Mouse (Mus musculus) liver, embryonic 15.5 days (tissue): ENCODE measurements at regions not wholly inside any gene's neighbourhood (a gene's known extent, or its start where the extent isn't known, plus 50 kb on each side); places are given as distances from the start of the nearest gene placed in this dataset.

ENCODE experiments used
- ATAC-seq: fragments of 200-750 bp; cut with Nextera tagmentation; 2 replicates; pipeline ENCODE4 v1.8.0; 2017; ENCODE audit warnings: moderate number of reproducible peaks, mild to moderate bottlenecking, moderate library complexity; ENCODE audit not compliant: insufficient read depth
- H3K27ac ChIP-seq: fragments of 300-500 bp; sonication (generic); replicated peaks from 2 replicates; pipeline ENCODE4 v1.5.1; 2015; ENCODE audit warnings: mild to moderate bottlenecking, inconsistent platforms
- H3K27me3 ChIP-seq: fragments of 300-500 bp; sonication (generic); 2 replicates; pipeline ENCODE4 v1.6.1; 2015; ENCODE audit warnings: mild to moderate bottlenecking, inconsistent platforms
- H3K36me3 ChIP-seq: fragments of 300-500 bp; sonication (generic); replicated peaks from 2 replicates; pipeline ENCODE4 v1.6.1; 2015; ENCODE audit warnings: moderate library complexity, mild to moderate bottlenecking, inconsistent platforms
- H3K4me1 ChIP-seq: fragments of 300-500 bp; sonication (generic); replicated peaks from 2 replicates; pipeline ENCODE4 v1.6.1; 2015; ENCODE audit warnings: inconsistent platforms
- H3K4me2 ChIP-seq: fragments of 300-500 bp; sonication (generic); 2 replicates; pipeline ENCODE4 v1.6.1; 2015; ENCODE audit warnings: moderate library complexity, mild to moderate bottlenecking, inconsistent platforms
- H3K4me3 ChIP-seq: fragments of 300-500 bp; sonication (generic); replicated peaks from 2 replicates; pipeline ENCODE4 v1.5.1; 2015; ENCODE audit warnings: mild to moderate bottlenecking, inconsistent platforms
- H3K9ac ChIP-seq: fragments of 300-500 bp; sonication (generic); 2 replicates; pipeline ENCODE4 v1.6.1; 2015; ENCODE audit warnings: moderate library complexity, mild to moderate bottlenecking, inconsistent platforms
- H3K9me3 ChIP-seq: fragments of 300-500 bp; sonication (generic); replicated peaks from 2 replicates; pipeline ENCODE4 v1.6.1; 2016; ENCODE audit warnings: inconsistent platforms
- WGBS: fragments of 180-500 bp; shearing (Covaris S2); methylation state at CpG from one replicate; pipeline ENCODE4 v1.1.7; 2015; ENCODE audit warnings: mixed read lengths; ENCODE audit not compliant: insufficient replicate concordance; 5-methylcytosine and 5-hydroxymethylcytosine counted together

DNA sequence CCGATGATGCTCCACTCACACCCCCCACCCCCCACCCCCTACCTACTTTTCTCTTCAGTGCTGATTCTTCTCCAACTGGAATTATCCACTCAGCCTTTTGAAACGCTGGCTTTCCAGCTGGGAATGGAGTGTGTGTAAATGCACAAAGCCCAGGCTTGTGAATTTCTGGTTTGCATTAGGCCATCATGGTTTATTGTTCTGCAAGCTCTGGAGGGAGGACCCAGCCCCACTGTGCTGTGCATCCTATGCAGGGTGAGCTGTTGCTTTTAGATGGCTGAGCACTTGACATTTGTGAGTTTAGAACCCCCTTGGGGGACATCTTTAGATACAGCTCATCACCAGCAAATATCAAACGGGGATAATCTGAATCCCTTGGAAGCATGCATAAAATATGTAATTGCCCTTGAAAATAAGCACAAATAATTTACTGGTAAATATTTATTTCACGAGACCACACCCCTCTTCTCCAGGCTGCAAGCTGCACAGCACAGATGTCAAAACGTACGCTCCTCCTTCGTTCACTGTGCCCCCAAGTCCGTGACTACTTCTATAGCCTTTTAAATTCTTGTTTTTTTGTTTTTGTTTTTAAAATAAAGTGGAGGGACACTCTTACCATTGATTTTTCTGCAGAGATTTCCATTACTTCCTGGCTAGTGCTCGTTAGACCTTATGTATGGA is 148.2 kb downstream of the Qpct start:
- no peaks in the 10 kb centered on the region for H3K9me3 ChIP-seq
- 56% methylated on average over 9 of the region's 9 CpGs for WGBS
- H3K36me3 ChIP-seq: no peaks in the 10 kb centered on the region
- H3K4me2 ChIP-seq: no peak overlapping the region
- H3K9ac ChIP-seq: no peak overlapping the region
- ATAC-seq: no peak
- H3K27ac ChIP-seq: no peak overlapping the region
- no peaks in the 10 kb centered on the region for H3K27me3 ChIP-seq
- no peaks in the 10 kb centered on the region for H3K4me1 ChIP-seq
- no peak overlapping the region for H3K4me3 ChIP-seq

DNA sequence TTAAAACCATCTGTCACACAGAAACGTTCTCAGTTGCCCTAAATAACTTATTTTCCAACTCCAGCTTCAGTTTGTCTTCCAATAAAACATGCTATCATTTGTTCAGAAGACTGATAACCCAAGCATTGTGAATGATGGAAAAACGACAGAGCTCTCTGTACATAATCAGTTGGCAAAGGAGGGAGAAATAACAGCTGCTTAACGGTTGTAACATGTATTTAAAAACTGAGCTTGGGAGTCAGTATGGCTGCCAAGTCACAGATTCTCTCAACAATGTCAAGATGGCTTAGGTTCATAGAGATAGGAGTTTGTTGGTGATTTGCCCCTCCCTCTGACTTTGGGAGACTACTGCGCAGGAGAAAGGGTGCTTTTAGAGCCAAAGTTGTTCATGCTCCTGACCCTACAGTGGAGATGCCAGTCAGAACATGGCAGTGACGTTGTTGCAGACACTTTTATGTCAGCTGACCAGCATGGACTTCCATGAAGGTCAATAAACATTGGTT is 140.2 kb downstream of the Qpct start:
- no peak overlapping the region for H3K9ac ChIP-seq
- H3K27me3 ChIP-seq: no peaks in the 10 kb centered on the region
- ATAC-seq: no peak
- WGBS: 51% methylated on average over 5 of the region's 5 CpGs
- no peak overlapping the region for H3K4me3 ChIP-seq
- no peak overlapping the region for H3K4me2 ChIP-seq
- no peak overlapping the region for H3K27ac ChIP-seq
- H3K36me3 ChIP-seq: no peaks in the 10 kb centered on the region
- no peaks in the 10 kb centered on the region for H3K4me1 ChIP-seq
- H3K9me3 ChIP-seq: no peaks in the 10 kb centered on the region

DNA sequence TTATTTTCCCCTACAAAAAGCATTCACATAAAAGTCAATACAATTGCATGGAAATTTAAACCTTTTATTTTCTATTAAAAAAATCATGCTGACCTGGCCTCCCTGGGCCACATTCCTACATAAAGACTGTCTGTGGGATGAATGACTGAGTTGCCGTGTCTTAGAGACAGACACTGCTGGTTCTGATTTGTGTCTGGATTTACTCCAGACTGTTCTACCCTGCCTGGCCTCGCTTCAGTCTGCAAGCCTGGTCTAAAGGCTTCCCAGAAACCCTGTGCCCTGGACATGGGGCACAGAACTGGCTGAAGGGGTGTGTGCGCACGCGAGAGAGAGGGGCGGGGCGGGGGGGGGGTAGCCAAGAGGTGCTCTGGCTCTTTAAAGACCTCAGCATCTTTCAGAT is 136.6 kb downstream of the Qpct start:
- WGBS: 74% methylated on average over 7 of the region's 7 CpGs

DNA sequence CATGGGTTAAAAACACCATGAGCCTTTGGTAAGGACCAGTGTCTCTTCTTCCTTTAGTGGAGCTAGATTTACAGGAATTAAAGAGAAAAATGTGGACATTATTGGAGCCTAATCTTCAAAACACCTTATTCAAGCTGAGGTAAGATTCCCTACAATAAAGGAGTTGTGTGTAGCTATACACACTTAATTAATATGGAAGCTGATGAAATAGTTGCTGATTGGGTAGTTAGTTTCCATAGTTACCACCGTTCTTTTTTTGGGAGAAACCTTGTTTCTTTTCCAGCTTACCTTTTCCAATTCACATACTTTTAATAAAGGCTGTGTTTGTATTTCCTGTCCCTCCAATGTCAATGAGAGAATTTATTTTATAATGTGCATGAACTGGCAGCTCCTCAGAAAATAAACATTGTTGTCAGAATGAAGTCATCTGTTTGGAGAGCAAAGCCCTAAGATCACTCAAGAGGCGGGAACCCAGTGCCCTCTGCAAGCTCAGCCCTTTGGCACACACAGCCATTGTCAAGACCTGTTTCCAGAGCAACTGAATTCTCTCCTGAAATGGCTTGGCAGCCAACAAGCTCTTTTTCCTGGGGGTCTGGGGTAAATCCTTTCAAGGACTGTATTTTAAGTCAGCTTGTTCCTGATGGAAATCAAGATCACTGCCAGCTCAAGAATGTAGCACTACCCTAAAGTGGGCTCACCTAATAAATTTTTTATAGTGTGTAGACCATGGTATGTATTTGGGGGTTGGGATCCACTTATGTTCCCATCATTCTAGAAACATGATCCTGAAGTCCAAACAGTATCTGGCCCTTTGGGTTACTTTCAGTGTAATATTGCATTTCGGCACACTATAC is 128.8 kb downstream of the Qpct start:
- no peaks in the 10 kb centered on the region for H3K27me3 ChIP-seq
- 70% methylated on average over 3 of the region's 3 CpGs for WGBS

More for the DNA sequence above, 136.6 kb downstream of the Qpct start:
- no peak for ATAC-seq
- no peaks in the 10 kb centered on the region for H3K27me3 ChIP-seq
- H3K36me3 ChIP-seq: no peaks in the 10 kb centered on the region
- H3K4me3 ChIP-seq: no peak overlapping the region
- no peak overlapping the region for H3K4me2 ChIP-seq
- no peaks in the 10 kb centered on the region for H3K9me3 ChIP-seq
- no peaks in the 10 kb centered on the region for H3K4me1 ChIP-seq
- H3K9ac ChIP-seq: no peak overlapping the region
- H3K27ac ChIP-seq: no peak overlapping the region

DNA sequence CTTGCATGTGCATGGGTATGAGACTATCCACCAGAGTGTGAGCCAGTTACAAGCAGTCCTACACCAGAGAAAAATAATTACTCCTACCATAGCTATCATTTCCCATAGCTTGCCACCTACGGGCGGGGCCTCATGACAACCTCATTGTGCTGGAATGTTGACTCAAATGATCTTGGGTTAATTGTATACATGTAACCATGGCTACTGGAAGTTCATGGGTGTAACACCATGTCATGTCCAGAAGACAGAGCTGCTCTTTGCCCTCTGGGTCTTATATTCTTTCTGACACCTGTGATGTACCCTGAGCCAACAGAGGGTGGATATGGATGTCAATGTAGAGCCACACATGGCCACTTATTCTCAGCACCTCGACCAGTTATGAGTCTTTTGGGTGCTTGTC is 125.6 kb downstream of the Qpct start:
- H3K9ac ChIP-seq: no peak overlapping the region
- WGBS: 53% methylated on average over 3 of the region's 3 CpGs
- no peaks in the 10 kb centered on the region for H3K4me1 ChIP-seq
- no peaks in the 10 kb centered on the region for H3K9me3 ChIP-seq
- H3K27me3 ChIP-seq: no peaks in the 10 kb centered on the region
- H3K27ac ChIP-seq: no peak overlapping the region
- no peak for ATAC-seq
- H3K4me3 ChIP-seq: no peak overlapping the region
- no peak overlapping the region for H3K4me2 ChIP-seq
- no peaks in the 10 kb centered on the region for H3K36me3 ChIP-seq

More for the DNA sequence above, 128.8 kb downstream of the Qpct start:
- H3K4me3 ChIP-seq: no peak overlapping the region
- H3K27ac ChIP-seq: no peak overlapping the region
- no peaks in the 10 kb centered on the region for H3K36me3 ChIP-seq
- H3K4me2 ChIP-seq: no peak overlapping the region
- no peak overlapping the region for H3K9ac ChIP-seq
- no peak for ATAC-seq
- no peaks in the 10 kb centered on the region for H3K9me3 ChIP-seq
- no peaks in the 10 kb centered on the region for H3K4me1 ChIP-seq

DNA sequence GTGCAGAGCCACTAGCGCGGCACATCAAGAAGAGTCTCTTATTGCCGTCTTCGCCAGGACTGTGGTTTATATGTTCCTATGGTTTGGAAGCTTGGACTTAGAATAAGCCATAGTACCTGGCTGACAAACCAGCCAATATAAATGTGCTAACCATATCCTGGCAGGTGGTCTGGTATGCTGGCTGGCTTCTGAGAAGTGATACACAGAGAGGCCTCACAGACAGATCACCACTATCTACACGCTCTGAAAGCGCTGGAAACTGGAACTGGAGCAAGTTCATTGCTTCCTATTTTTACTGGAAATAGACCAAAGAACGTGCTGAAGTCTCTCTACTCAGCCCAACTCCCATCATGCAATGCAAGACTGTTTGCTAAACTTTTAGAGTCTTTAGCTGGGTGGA is 124.7 kb downstream of the Qpct start:
- Histone ChIP-seq H3K9me3 (no peaks in the 10 kb centered on the region), H3K4me2 (no peak overlapping the region), H3K27me3 (no peaks in the 10 kb centered on the region), H3K27ac (no peak overlapping the region), H3K9ac (no peak overlapping the region), H3K4me1 (no peaks in the 10 kb centered on the region), H3K36me3 (no peaks in the 10 kb centered on the region), H3K4me3 (no peak overlapping the region)
- WGBS: 66% methylated on average over 7 of the region's 7 CpGs
- ATAC-seq: no peak

DNA sequence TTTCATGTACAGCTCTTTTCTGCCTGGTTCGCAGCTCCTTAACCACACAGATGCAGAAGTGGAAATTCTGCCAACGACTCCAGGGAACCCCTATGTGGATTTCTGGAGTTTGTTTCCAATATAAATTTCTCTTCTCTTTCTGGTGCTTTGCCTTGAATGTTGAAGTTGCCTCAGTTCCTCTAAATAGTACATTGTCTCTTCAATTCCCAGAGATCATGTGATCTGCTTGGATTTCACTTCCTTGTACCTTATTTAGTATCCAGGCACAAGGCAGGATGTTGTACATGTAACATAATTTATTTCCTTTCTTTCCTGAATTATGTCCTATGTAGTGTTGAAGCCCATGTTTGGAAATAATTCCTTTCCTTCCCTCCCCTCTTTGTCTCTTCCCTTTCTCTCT is 123.7 kb downstream of the Qpct start:
- Histone ChIP-seq H3K27me3 (no peaks in the 10 kb centered on the region), H3K36me3 (no peaks in the 10 kb centered on the region), H3K27ac (no peak overlapping the region), H3K4me2 (no peak overlapping the region), H3K4me1 (no peaks in the 10 kb centered on the region), H3K9me3 (no peaks in the 10 kb centered on the region), H3K4me3 (no peak overlapping the region), H3K9ac (no peak overlapping the region)
- WGBS: 73% methylated on average over 2 of the region's 2 CpGs
- ATAC-seq: no peak

DNA sequence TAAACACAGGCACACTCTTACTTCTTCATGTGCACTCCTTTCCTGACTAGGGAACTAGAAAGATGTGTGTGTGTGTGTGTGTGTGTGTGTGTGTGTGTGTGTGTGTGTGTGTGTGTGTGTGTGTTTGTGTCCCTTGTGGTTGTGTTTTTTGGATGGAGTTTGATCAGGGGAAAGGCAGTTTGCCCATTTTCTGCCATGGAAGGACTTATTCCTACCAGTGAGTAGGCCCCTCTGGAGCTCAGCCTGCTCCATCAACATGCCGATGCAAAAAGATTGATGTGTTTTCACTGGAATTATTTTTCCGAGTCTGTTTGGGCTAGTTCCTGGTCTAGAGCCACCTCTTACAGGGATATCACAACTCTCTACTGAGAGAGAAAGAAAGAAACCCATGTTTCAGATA is 120.6 kb downstream of the Qpct start:
- no peaks in the 10 kb centered on the region for H3K9me3 ChIP-seq
- ATAC-seq: no peak
- no peak overlapping the region for H3K4me3 ChIP-seq
- H3K4me1 ChIP-seq: no peaks in the 10 kb centered on the region
- no peak overlapping the region for H3K9ac ChIP-seq
- H3K27ac ChIP-seq: no peak overlapping the region
- H3K27me3 ChIP-seq: no peaks in the 10 kb centered on the region
- WGBS: 68% methylated on average over 2 of the region's 2 CpGs
- no peaks in the 10 kb centered on the region for H3K36me3 ChIP-seq
- no peak overlapping the region for H3K4me2 ChIP-seq

DNA sequence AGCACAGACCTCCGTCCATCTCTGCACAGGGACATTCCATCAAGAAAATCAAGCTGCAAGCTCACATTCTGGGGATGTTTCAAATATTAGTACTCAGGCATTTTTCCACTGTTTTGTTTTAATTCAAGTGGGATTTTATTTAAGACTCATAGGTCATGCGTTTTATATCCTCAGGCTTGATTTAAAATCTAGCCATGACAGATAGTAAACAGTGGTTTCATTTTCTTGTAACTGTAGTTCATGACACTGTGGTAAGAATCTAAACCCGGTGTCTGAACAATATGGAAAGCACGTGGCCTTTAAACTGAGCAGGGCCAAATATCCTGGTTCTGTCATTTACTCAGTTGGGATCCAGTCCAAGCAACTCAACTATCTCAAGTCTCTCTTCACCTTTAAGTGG is 119.0 kb downstream of the Qpct start:
- 58% methylated on average over 4 of the region's 4 CpGs for WGBS
- ATAC-seq: no peak
- H3K4me3 ChIP-seq: no peak overlapping the region

DNA sequence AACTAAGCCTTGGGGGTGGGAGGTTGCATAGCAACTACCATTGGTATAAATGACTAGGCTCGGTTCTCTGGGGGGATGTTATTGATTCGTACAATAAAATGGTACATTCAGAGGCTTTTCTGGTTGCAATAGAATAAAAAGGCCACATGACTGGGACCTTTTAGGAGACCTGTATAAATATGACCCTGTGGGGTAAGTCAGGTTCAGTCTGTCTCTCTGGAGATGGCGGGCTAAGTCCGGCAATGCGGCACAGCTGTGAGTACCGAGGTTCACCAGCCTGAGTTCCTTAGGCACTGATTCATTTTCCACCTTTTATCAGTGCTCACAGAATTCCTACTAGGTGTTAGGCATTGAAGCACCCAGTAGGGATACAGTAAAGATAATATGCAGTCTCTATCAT is 115.5 kb downstream of the Qpct start:
- ATAC-seq: no peak
- Histone ChIP-seq H3K4me1 (no peaks in the 10 kb centered on the region), H3K36me3 (no peaks in the 10 kb centered on the region), H3K27me3 (no peaks in the 10 kb centered on the region), H3K9ac (no peak overlapping the region), H3K27ac (no peak overlapping the region), H3K4me2 (no peak overlapping the region), H3K4me3 (no peak overlapping the region), H3K9me3 (no peaks in the 10 kb centered on the region)
- 72% methylated on average over 6 of the region's 6 CpGs for WGBS

More for the DNA sequence above, 119.0 kb downstream of the Qpct start:
- H3K4me2 ChIP-seq: no peak overlapping the region
- no peak overlapping the region for H3K9ac ChIP-seq
- H3K9me3 ChIP-seq: no peaks in the 10 kb centered on the region
- H3K27ac ChIP-seq: no peak overlapping the region
- H3K4me1 ChIP-seq: no peaks in the 10 kb centered on the region
- H3K36me3 ChIP-seq: no peaks in the 10 kb centered on the region
- no peaks in the 10 kb centered on the region for H3K27me3 ChIP-seq

DNA sequence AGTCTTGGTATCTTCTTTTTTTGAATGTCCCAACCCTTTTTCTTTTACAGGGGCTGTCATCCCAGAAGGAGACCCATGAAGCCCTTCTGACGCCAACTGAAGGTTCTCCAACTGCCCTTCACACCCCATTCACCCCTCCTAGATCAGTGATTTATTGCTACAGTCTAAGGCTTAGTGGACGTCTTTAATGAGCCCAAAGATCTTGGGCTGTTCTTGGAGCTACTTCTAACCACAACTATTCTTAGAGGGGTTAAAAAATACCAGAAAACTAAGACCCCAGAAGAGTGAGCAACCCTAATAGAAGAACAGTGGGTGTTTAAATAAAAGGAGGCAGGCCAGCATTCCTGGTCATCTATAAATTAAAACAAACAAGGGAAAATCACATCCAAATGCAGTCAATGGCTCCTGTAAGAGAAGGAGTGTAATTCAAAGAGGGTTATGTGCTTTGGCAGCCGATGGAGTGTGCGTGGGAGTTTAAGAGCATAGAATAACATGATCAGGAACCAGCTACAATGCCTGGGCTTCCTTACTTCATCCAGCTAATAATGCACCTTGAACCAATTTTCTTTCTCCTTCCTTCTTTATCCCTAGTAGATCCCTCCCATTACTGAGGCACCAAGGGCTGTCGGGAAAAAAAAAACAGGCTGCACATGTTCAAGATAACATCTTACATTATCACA is 113.3 kb downstream of the Qpct start:
- ATAC-seq: no peak
- no peaks in the 10 kb centered on the region for H3K36me3 ChIP-seq
- no peak overlapping the region for H3K9ac ChIP-seq
- H3K4me3 ChIP-seq: no peak overlapping the region
- H3K4me1 ChIP-seq: no peaks in the 10 kb centered on the region
- no peaks in the 10 kb centered on the region for H3K27me3 ChIP-seq
- no peak overlapping the region for H3K4me2 ChIP-seq
- no peaks in the 10 kb centered on the region for H3K9me3 ChIP-seq
- 50% methylated on average over 5 of the region's 5 CpGs for WGBS
- H3K27ac ChIP-seq: no peak overlapping the region
